Mouse (Mus musculus) CH12.LX (cell line): Measurements from ENCODE around the gene Olfr432. TPM values are rescaled to one million over a fixed set of nuclear protein-coding genes. Genes with fewer than 3 reads are reported as not detected.
"Not testable (repeated sequence)": the region's sequence is repeated elsewhere in the genome, so short reads cannot be mapped to it uniquely, and the experiment has no call there.

Experiments
- DNase-seq: peaks from one replicate; pipeline ENCODE4 v3.0.0-alpha.2; 2013; ENCODE audit errors: extremely low read depth
- H3K27ac ChIP-seq: 2 replicates; pipeline ENCODE4 v1.5.1; 2012; ENCODE audit warnings: low read depth, mild to moderate bottlenecking, control low read depth, moderate library complexity; ENCODE audit not compliant: insufficient read depth
- H3K27me3 ChIP-seq: replicated peaks from 2 replicates; pipeline ENCODE3; 2012; ENCODE audit warnings: inconsistent platforms
- H3K36me3 ChIP-seq, 2 experiments: replicated peaks in 1 of 2; 2 replicates each; pipeline versions ENCODE3 to v1.6.1; 2012; ENCODE audit warnings: inconsistent platforms in 1 of 2, low read length in 1 of 2, mild to moderate bottlenecking in 1 of 2, mixed read lengths in 1 of 2, moderate library complexity in 1 of 2; ENCODE audit not compliant: control insufficient read depth in 1 of 2, insufficient read depth in 1 of 2
- H3K4me1 ChIP-seq, 2 experiments: 2 replicates each; pipeline ENCODE4 v1.6.1; 2012; ENCODE audit warnings: inconsistent platforms in 1 of 2, moderate library complexity in 1 of 2; ENCODE audit not compliant: insufficient read depth in 2 of 2, control insufficient read depth in 1 of 2
- H3K4me2 ChIP-seq: 2 replicates; pipeline ENCODE4 v1.6.1; 2012; ENCODE audit warnings: low read depth, mild to moderate bottlenecking, control low read depth; ENCODE audit not compliant: poor library complexity, insufficient read depth, severe bottlenecking
- H3K4me3 ChIP-seq, 3 experiments: fragments of 150-350 bp in 1 of 3; sonication (generic) in 1 of 3; replicated peaks in 1 of 3; 2 replicates each; pipeline versions ENCODE3 to v1.5.1; 2011 to 2012; ENCODE audit warnings: low read depth in 2 of 3, low read length in 2 of 3, mild to moderate bottlenecking in 2 of 3, moderate library complexity in 2 of 3, control low read depth in 1 of 3, improper control_type of control experiment in 1 of 3, inconsistent platforms in 1 of 3, mixed read lengths in 1 of 3; ENCODE audit not compliant: poor library complexity in 1 of 3
- H3K79me2 ChIP-seq: replicated peaks from 2 replicates; pipeline ENCODE4 v1.6.1; 2012; ENCODE audit warnings: mild to moderate bottlenecking, moderate library complexity; ENCODE audit not compliant: control insufficient read depth, poor library complexity, insufficient read depth, severe bottlenecking; ENCODE audit errors: extremely low read depth
- H3K9ac ChIP-seq: 2 replicates; pipeline ENCODE4 v1.6.1; 2012; ENCODE audit warnings: low read depth, mild to moderate bottlenecking, control low read depth, moderate library complexity; ENCODE audit not compliant: insufficient read depth
- H3K9me3 ChIP-seq: replicated peaks from 2 replicates; pipeline ENCODE3; 2012; ENCODE audit warnings: low read length, inconsistent platforms, mixed read lengths
- KAT2A ChIP-seq: IDR thresholded peaks from 2 replicates; pipeline ENCODE4 v1.6.1; 2012; ENCODE audit warnings: low read length, improper control_type of control experiment, inconsistent platforms; ENCODE audit not compliant: insufficient replicate concordance
- UBTF ChIP-seq: IDR thresholded peaks from 2 replicates; pipeline ENCODE4 v1.6.1; 2012; ENCODE audit warnings: low read depth, mild to moderate bottlenecking, inconsistent platforms, low read length, improper control_type of control experiment, moderate library complexity
- dilution Hi-C: fragments of 300-500 bp; cut with MboI; formaldehyde crosslinking; loops from 2 replicates; pipeline ENCODE4 v1.14.3; 2020; ENCODE audit warnings: low sequenced_read_pairs; ENCODE audit not compliant: extremely low pct_unique_long_range_greater_than_20kb, extremely low pct_ligation_motif_present
- in situ Hi-C: fragments of 300-500 bp; cut with MboI; formaldehyde crosslinking; loops from 3 replicates; pipeline ENCODE4 v1.14.3; 2019; ENCODE audit warnings: low sequenced_read_pairs, low pct_ligation_motif_present, low pct_unique_long_range_greater_than_20kb, mixed read lengths
- polyA plus RNA-seq: library from polyadenylated mRNA; unstranded; fragments of >175 nt; gene quantifications from 2 replicates; pipeline ENCODE4 v1.2.1, GENCODE M21; 2012; ENCODE audit warnings: low read depth; ENCODE audit not compliant: insufficient read length
- total RNA-seq, 2 experiments: library from RNA; depleted of rRNA; stranded (reverse); fragments of 300-350 nt in 1 of 2; fragments of >200 nt in 1 of 2; gene quantifications; 2 replicates each; pipeline ENCODE4 v1.2.3; 2012 to 2014

Gene Olfr432
- total and polyA plus RNA-seq, 3 experiments = 0.05 to 0.13 TPM; not detected in 1

GRCm38 (mm10) chr1:174040523-174041177 lies 8.4 kb upstream of the Olfr432 start, which contains the start of gene Olfr433 (continued):
- no peak for TF ChIP-seq KAT2A

DNA sequence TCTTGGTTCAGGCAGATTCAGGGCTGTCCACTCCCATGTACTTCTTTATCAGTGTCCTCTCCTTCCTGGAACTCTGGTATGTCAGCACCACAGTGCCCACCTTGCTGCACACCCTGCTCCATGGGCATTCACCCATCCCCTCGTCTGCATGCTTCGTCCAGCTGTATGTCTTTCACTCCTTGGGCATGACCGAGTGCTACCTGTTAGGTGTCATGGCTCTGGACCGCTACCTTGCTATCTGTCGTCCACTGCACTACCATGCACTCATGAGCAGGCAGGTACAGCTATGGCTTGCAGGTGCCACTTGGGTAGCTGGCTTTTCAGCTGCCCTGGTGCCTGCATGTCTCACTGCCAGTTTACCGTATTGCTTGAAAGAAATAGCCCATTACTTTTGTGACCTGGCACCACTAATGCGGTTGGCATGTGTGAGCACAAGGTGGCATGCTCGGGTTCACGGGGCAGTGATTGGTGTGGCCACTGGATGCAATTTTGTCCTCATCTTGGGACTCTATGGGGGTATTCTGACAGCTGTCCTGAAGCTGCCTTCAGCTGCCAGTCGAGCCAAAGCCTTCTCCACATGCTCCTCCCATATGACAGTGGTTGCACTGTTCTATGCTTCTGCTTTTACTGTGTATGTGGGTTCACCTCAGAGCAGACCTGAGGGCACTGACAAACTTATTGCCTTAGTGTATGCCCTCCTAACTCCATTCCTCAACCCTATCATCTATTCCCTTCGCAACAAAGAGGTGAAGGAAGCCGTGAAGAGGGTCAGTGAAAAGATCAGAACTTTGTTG lies 6.7 kb upstream of the Olfr432 start:
- H3K27me3 ChIP-seq, H3K79me2 ChIP-seq, DNase-seq, in situ Hi-C loops, H3K4me2 ChIP-seq, H3K9ac ChIP-seq, H3K27ac ChIP-seq, H3K36me3 ChIP-seq, H3K9me3 ChIP-seq, H3K4me3 ChIP-seq, dilution Hi-C loops: not testable (repeated sequence)
- H3K4me1 ChIP-seq = peaks cover 3 to 28% of the 10 kb centered on the region in 2 experiments; a peak in 3 of 4 replicates

GRCm38 (mm10) chr1:174044431-174044830 lies 4.6 kb upstream of the Olfr432 start:
- no peak overlapping the region for H3K27ac ChIP-seq
- H3K9ac ChIP-seq = no peak overlapping the region
- in situ Hi-C loops = no loop called here
- dilution Hi-C loops = no loop called here
- H3K36me3 ChIP-seq = peaks cover 0 to 3% of the 10 kb centered on the region in 2 experiments
- no peak for DNase-seq
- no peaks in the 10 kb centered on the region for H3K27me3 ChIP-seq
- H3K4me1 ChIP-seq = peaks cover 3 to 28% of the 10 kb centered on the region in 2 experiments; a peak in 3 of 4 replicates
- H3K79me2 ChIP-seq = no peaks in the 10 kb centered on the region
- no peak for TF ChIP-seq UBTF
- H3K9me3 ChIP-seq = peaks cover 3% of the 10 kb centered on the region
- H3K4me2 ChIP-seq = no peak overlapping the region
- no peak overlapping the region for H3K4me3 ChIP-seq

- H3K9ac ChIP-seq, H3K36me3 ChIP-seq, DNase-seq, H3K27me3 ChIP-seq, in situ Hi-C loops, H3K79me2 ChIP-seq, H3K9me3 ChIP-seq, H3K27ac ChIP-seq, dilution Hi-C loops, H3K4me3 ChIP-seq, H3K4me2 ChIP-seq: not testable (repeated sequence)
- peaks cover 7 to 11% of the 10 kb centered on the region in 2 experiments; a peak in 3 of 4 replicates for H3K4me1 ChIP-seq
These were observed 778 bp upstream of the Olfr432 start for GRCm38 (mm10) chr1:174048227-174048626.

DNA sequence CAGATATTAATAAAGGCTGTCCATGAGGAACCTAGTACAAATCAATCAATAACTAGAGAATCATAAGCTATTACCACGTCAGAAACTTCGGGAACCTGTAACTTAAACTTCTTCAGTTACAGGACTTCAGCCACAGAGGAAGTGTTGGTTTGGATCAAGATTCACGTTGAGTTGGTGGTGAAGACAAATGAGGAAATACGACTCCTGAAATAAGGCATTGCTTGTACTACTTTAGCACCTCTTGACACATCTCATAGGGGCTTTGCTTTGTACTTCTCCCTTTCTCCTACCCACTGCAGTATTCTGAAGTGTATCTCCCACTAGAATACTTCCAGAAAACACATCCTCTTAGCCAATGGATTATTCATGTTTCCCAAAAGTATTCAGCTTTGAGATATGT lies 352 bp downstream of the Olfr432 start:
- H3K9me3 ChIP-seq, H3K79me2 ChIP-seq, H3K27ac ChIP-seq, in situ Hi-C loops, H3K4me3 ChIP-seq, H3K4me1 ChIP-seq, H3K27me3 ChIP-seq, dilution Hi-C loops, DNase-seq, H3K4me2 ChIP-seq, H3K36me3 ChIP-seq, H3K9ac ChIP-seq: not testable (repeated sequence)
